Comparison of ENCODE assay signal across 20 mouse cellular contexts in genomic region chr14:31069086-31069733, GRCm38 (mm10). TPM values are rescaled to one million over a fixed set of nuclear protein-coding genes. Genes with fewer than 3 reads are reported as not detected.
DNase-seq lines count a peak whose midpoint lies in the region; ATAC-seq and TF ChIP-seq lines count a peak whose summit lies in the region.
"Had no signal": no experiment of that assay in that cellular context is flagged by ENCODE, and none has a peak within 500 bp of the region (broad histone marks: within the 10 kb centered on the region; RNA-seq: fewer than 3 reads in every experiment).

No protein-coding gene starts in this region.

- no peak for TF ChIP-seq RAD21 in MEL (IDR thresholded peaks at IDR 0.05; ENCODE audit: low read depth, low read length)

- H3K36me3 ChIP-seq in liver, adult 2 months (ENCODE audit: control insufficient read depth, insufficient read depth, low read length) = peaks cover 34% of the 10 kb centered on the region
- peaks cover 9 to 39% of the 10 kb centered on the region in 2 experiments for H3K36me3 ChIP-seq in MEL (ENCODE audit: control insufficient read depth in 1 of 2, insufficient read depth in 2 of 2, low read length in 2 of 2)

- no peaks in the 10 kb centered on the region for H3K27me3 ChIP-seq in liver, adult 2 months (ENCODE audit: control insufficient read depth, insufficient read depth, low read length)
- no peaks in the 10 kb centered on the region for H3K27me3 ChIP-seq in MEL (ENCODE audit: control insufficient read depth in 1 of 2, insufficient read depth in 2 of 2, low read length in 2 of 2)
- H3K27me3 ChIP-seq: embryonic facial prominence, embryonic 12.5 days; forebrain, embryonic 13.5 days; forebrain, embryonic 15.5 days; Patski had no signal

- TF ChIP-seq POLR2A in liver, adult 2 months (IDR thresholded peaks at IDR 0.05; ENCODE audit: extremely low read depth, insufficient read depth, low read length) = no peak
- TF ChIP-seq POLR2A in MEL (IDR thresholded peaks at IDR 0.05; ENCODE audit: control insufficient read depth in 1 of 2, insufficient read depth in 1 of 2, low read depth in 1 of 2, low read length in 2 of 2, poor library complexity in 1 of 2) = no peak

- ATAC-seq in megakaryocyte progenitor cell, adult 5-6 weeks (replicated peaks; ENCODE audit: poor library complexity) = 0 out of 2 replicates have a peak, but pooled peaks have one; percentile 29
- ATAC-seq: activated CD4-positive, CD25-positive, alpha-beta regulatory T cell, adult 4 months; forebrain, embryonic 13.5 days; forebrain, embryonic 15.5 days; forebrain, postnatal 0 days; Patski had no signal

- TF ChIP-seq EP300 in MEL (IDR thresholded peaks at IDR 0.05; ENCODE audit: low read depth in 1 of 2, low read length in 2 of 2) = peak in 1 of 2 experiments; percentile 66; a peak in 2 of 4 replicates

- no peak overlapping the region for H3K4me3 ChIP-seq in liver, adult 2 months (ENCODE audit: insufficient read depth, low read depth, low read length)
- H3K4me3 ChIP-seq in MEL (ENCODE audit: control insufficient read depth in 1 of 2, insufficient read depth in 1 of 2, low read depth in 2 of 2, low read length in 2 of 2) = no peak overlapping the region
- H3K4me3 ChIP-seq: embryonic facial prominence, embryonic 10.5 days; embryonic facial prominence, embryonic 12.5 days; forebrain, embryonic 13.5 days; forebrain, embryonic 15.5 days had no signal

- H3K9ac ChIP-seq in liver, adult 2 months (ENCODE audit: low read depth, low read length) = no peak overlapping the region
- H3K9ac ChIP-seq in MEL (ENCODE audit: control insufficient read depth, low read depth, low read length, poor library complexity, severe bottlenecking) = no peak overlapping the region
- H3K9ac ChIP-seq: embryonic facial prominence, embryonic 12.5 days; forebrain, embryonic 13.5 days; forebrain, embryonic 15.5 days; forebrain, postnatal 0 days had no signal

- no peaks in the 10 kb centered on the region for H3K9me3 ChIP-seq in MEL (replicated peaks; ENCODE audit: insufficient read depth, low read length)
- H3K9me3 ChIP-seq: embryonic facial prominence, embryonic 10.5 days; embryonic facial prominence, embryonic 12.5 days; forebrain, embryonic 13.5 days; forebrain, embryonic 15.5 days had no signal

- H3K4me1 ChIP-seq in liver, adult 2 months (ENCODE audit: control insufficient read depth, insufficient read depth, low read length) = no peaks in the 10 kb centered on the region
- peaks cover 0 to 4% of the 10 kb centered on the region in 2 experiments; a peak in 1 of 4 replicates for H3K4me1 ChIP-seq in MEL (ENCODE audit: control insufficient read depth in 1 of 2, insufficient read depth in 2 of 2, low read length in 2 of 2)
- H3K4me1 ChIP-seq: embryonic facial prominence, embryonic 10.5 days; embryonic facial prominence, embryonic 12.5 days; forebrain, embryonic 13.5 days; forebrain, embryonic 15.5 days had no signal

- H3K79me2 ChIP-seq in liver, adult 2 months (ENCODE audit: control insufficient read depth, insufficient read depth, low read length) = no peaks in the 10 kb centered on the region
- H3K79me2 ChIP-seq in MEL (ENCODE audit: control insufficient read depth, insufficient read depth, low read length, poor library complexity) = no peaks in the 10 kb centered on the region

- TF ChIP-seq CTCF in liver, adult 2 months (IDR thresholded peaks at IDR 0.05; ENCODE audit: low read depth, low read length) = no peak
- TF ChIP-seq CTCF in MEL (IDR thresholded peaks at IDR 0.05 in 2 of 3, conservative IDR thresholded peaks at IDR 0.05 in 1 of 3; ENCODE audit: control insufficient read depth in 1 of 3, insufficient read depth in 1 of 3, low read depth in 2 of 3, low read length in 3 of 3, poor library complexity in 1 of 3, severe bottlenecking in 1 of 3) = no peak

- 56% methylated on average over 4 of the region's 4 CpGs for WGBS in liver, adult 2 months

- no peak overlapping the region for H3K27ac ChIP-seq in liver, adult 2 months (replicated peaks; ENCODE audit: insufficient read depth, low read depth, low read length)
- no peak overlapping the region for H3K27ac ChIP-seq in MEL (ENCODE audit: control insufficient read depth, low read depth, low read length)
- H3K27ac ChIP-seq: embryonic facial prominence, embryonic 10.5 days; embryonic facial prominence, embryonic 12.5 days; forebrain, embryonic 13.5 days; forebrain, embryonic 15.5 days had no signal

- peak; percentile 72 for DNase-seq in liver, adult 2 months (ENCODE audit: extremely low read depth, low read depth, low spot score)
- DNase-seq in liver (no peak), MEL (ENCODE audit: low read depth, low spot score) (peak; percentile 13)
- no peak for DNase-seq in frontal cortex, postnatal 25 days (ENCODE audit: low spot score in 2 of 2)
- DNase-seq: adrenal gland, adult 8-10 months; adrenal gland, postnatal 14 days; adrenal gland, postnatal 36 days; cerebellum, adult 11-12 months; cerebellum, adult 2 months; cerebellum, adult 9-10 months; cerebellum, postnatal 10 days; cerebellum, postnatal 25 days; forebrain, postnatal 0 days had no signal

TF ChIP-seq in MEL, 35 proteins besides CTCF, POLR2A, EP300 and RAD21:
- TF ChIP-seq USF2 (IDR thresholded peaks at IDR 0.05; ENCODE audit: borderline replicate concordance in 1 of 2, insufficient read depth in 1 of 2, low read depth in 1 of 2, low read length in 2 of 2) = no peak
- TF ChIP-seq TCF12 (IDR thresholded peaks at IDR 0.05; ENCODE audit: low read depth, low read length) = peak; percentile 64; the same call in 1 of the 2 replicates
- no peak for TF ChIP-seq MYC (IDR thresholded peaks at IDR 0.05; ENCODE audit: low read depth, low read length)
- TF ChIP-seq MYB (IDR thresholded peaks at IDR 0.05; ENCODE audit: low read depth, low read length) = no peak
- TF ChIP-seq CHD2 (IDR thresholded peaks at IDR 0.05; ENCODE audit: low read length) = no peak
- no peak for TF ChIP-seq BHLHE40 (IDR thresholded peaks at IDR 0.05; ENCODE audit: borderline replicate concordance, low read depth, low read length)
- TF ChIP-seq GATA1 (IDR thresholded peaks at IDR 0.05; ENCODE audit: low read depth, low read length) = peak; percentile 60
- no peak for TF ChIP-seq SIN3A (IDR thresholded peaks at IDR 0.05; ENCODE audit: low read length)
TF ChIP-seq in MEL: peak in this region for 2.

RNA-seq across cellular contexts. Expression of gene Gnl3, which starts 50.3 kb away (rescaled TPM):
- 16.3 and 21.1 TPM in 2 replicates for total RNA-seq in liver, adult 2 months (2014; rRNA removed)
- 8.3 and 18.2 TPM in 2 replicates for polyA plus RNA-seq in liver, adult 2 months (2012; rRNA removed)
- total RNA-seq in MEL (2012; rRNA removed) = 217 and 257 TPM in 2 replicates
- polyA plus RNA-seq in MEL (2012; ENCODE audit: insufficient read depth in 1 of 2, insufficient read length in 2 of 2, low read depth in 1 of 2, low replicate concordance in 2 of 2, missing spikeins in 1 of 2) = 100 to 1,000 TPM; 151 to 332 TPM
- total RNA-seq in megakaryocyte progenitor cell, adult 5-6 weeks (2015) = 365 and 481 TPM in 2 replicates
- 301 and 405 TPM in 2 replicates for total RNA-seq in megakaryocyte progenitor cell, adult 5-6 weeks (2017)

RNA-seq across cellular contexts. Expression of gene Pbrm1, which starts 50.3 kb away (rescaled TPM):
- total RNA-seq in liver, adult 2 months (2014; rRNA removed) = 26.3 and 28.7 TPM in 2 replicates
- polyA plus RNA-seq in liver, adult 2 months (2012; rRNA removed) = 6.1 and 6.3 TPM in 2 replicates
- total RNA-seq in MEL (2012; rRNA removed) = 28.7 and 31.1 TPM in 2 replicates
- 10 to 100 TPM; 32.4 to 62.0 TPM for polyA plus RNA-seq in MEL (2012; ENCODE audit: insufficient read depth in 1 of 2, insufficient read length in 2 of 2, low read depth in 1 of 2, low replicate concordance in 2 of 2, missing spikeins in 1 of 2)
- total RNA-seq in megakaryocyte progenitor cell, adult 5-6 weeks (2015) = 75.4 and 82.4 TPM in 2 replicates
- total RNA-seq in megakaryocyte progenitor cell, adult 5-6 weeks (2017) = 52.3 and 80.5 TPM in 2 replicates

RNA-seq across cellular contexts. Expression of gene Smim4, which starts 59.5 kb away (rescaled TPM):
- 30.9 and 35.3 TPM in 2 replicates for total RNA-seq in liver, adult 2 months (2014; rRNA removed)
- polyA plus RNA-seq in liver, adult 2 months (2012; rRNA removed) = 63.8 and 65.1 TPM in 2 replicates
- 78.8 and 122 TPM in 2 replicates for total RNA-seq in MEL (2012; rRNA removed)
- polyA plus RNA-seq in MEL (2012; ENCODE audit: insufficient read depth in 1 of 2, insufficient read length in 2 of 2, low read depth in 1 of 2, low replicate concordance in 2 of 2, missing spikeins in 1 of 2) = 10 to 100 TPM in 1 of 2 experiments, not detected in 1; 87.8 TPM
- 93.8 and 125 TPM in 2 replicates for total RNA-seq in megakaryocyte progenitor cell, adult 5-6 weeks (2015)
- total RNA-seq in megakaryocyte progenitor cell, adult 5-6 weeks (2017) = 45.3 and 89.8 TPM in 2 replicates

Comparison
In these comparisons a context has a peak if more than half of its experiments do, and no peak if none do; other contexts are left out.
1. DNase-seq: peak in liver, adult 2 months (single experiment) and MEL (single experiment); none in liver (single experiment) and frontal cortex, postnatal 25 days (0 of 2).